Mouse (Mus musculus) bone marrow, adult 2 months (tissue): ENCODE measurements at regions not wholly inside any gene's neighbourhood (a gene's known extent, or its start where the extent isn't known, plus 50 kb on each side); places are given as distances from the start of the nearest gene placed in this dataset.

Source experiments
- CTCF ChIP-seq: fragments of 200-500 bp; IDR thresholded peaks from 2 replicates; pipeline ENCODE4 v1.5.1; 2011; ENCODE audit warnings: low read length, control low read depth; ENCODE audit not compliant: control insufficient read depth, insufficient read depth
- POLR2A ChIP-seq: fragments of 200-500 bp; IDR thresholded peaks from 2 replicates; pipeline ENCODE4 v1.6.1; 2011; ENCODE audit warnings: low read depth, mild to moderate bottlenecking, control low read depth, low read length, borderline replicate concordance; ENCODE audit not compliant: control insufficient read depth

DNA sequence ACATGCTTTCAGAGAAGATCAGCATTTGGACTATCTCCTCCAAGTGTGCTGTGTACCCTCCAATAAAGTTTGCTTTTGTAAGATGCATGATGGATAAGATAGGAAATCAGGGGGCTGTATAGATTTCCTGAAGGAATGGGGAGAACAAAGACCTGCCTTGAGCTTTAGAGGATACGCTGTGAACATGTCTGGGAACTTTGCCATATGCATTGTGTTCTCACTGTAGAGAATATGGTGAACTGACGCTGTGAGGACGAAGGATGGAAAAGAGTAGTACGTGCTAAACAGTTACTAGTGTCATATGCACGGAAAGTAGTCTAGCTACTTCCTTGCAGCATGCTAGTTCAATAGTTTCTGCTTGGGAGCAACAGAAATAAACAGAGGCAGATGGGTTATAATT is 86.8 kb downstream of the Cavin4 start:
- TF ChIP-seq CTCF (no peak), POLR2A (no peak)
